Mouse (Mus musculus): Measurements from ENCODE around the gene Tmprss11a.

Gene Tmprss11a

GRCm38 (mm10) chr5:86468890-86469289, at the start of gene Tmprss11a:
Gene Tmprss11a, minus strand, starts transcription at chr5:86468990.
- DNase-seq, result no peak

GRCm38 (mm10) chr5:86518500-86518899, 49.7 kb upstream of the Tmprss11a start, which contains the start of gene Tmprss11g:
Gene Tmprss11g, minus strand, starts transcription at chr5:86518600.
- no peak for DNase-seq

GRCm38 (mm10) chr5:86511538-86511937, 42.7 kb upstream of the Tmprss11a start:
- no peak for DNase-seq

GRCm38 (mm10) chr5:86493453-86493852, 24.7 kb upstream of the Tmprss11a start:
- DNase-seq, result no peak

GRCm38 (mm10) chr5:86482562-86482961, 13.8 kb upstream of the Tmprss11a start:
- no peak for DNase-seq

- DNase-seq, result no peak
Measured at GRCm38 (mm10) chr5:86482031-86482430, 13.2 kb upstream of the Tmprss11a start.

GRCm38 (mm10) chr5:86473859-86474258, 5.1 kb upstream of the Tmprss11a start:
- no peak for DNase-seq

- DNase-seq, result no peak
Measured at GRCm38 (mm10) chr5:86439306-86439705, 29.5 kb downstream of the Tmprss11a start.

GRCm38 (mm10) chr5:86438548-86438947, 30.2 kb downstream of the Tmprss11a start:
- DNase-seq, result no peak

- DNase-seq, result no peak
Measured at GRCm38 (mm10) chr5:86432697-86433096, 36.1 kb downstream of the Tmprss11a start.

GRCm38 (mm10) chr5:86431096-86431495, 37.7 kb downstream of the Tmprss11a start:
- no peak for DNase-seq

- no peak for DNase-seq
Measured at GRCm38 (mm10) chr5:86421323-86422028, 47.3 kb downstream of the Tmprss11a start.

- no peak for DNase-seq
Measured at GRCm38 (mm10) chr5:86419494-86419893, 49.3 kb downstream of the Tmprss11a start.

GRCm38 (mm10) chr5:86414280-86414679, 54.5 kb downstream of the Tmprss11a start:
- no peak for DNase-seq

- no peak for DNase-seq
Measured at GRCm38 (mm10) chr5:86410815-86411214, 58.0 kb downstream of the Tmprss11a start.

GRCm38 (mm10) chr5:86407941-86408340, 60.8 kb downstream of the Tmprss11a start:
- DNase-seq, result no peak

- no peak for DNase-seq
Measured at GRCm38 (mm10) chr5:86407191-86407590, 61.6 kb downstream of the Tmprss11a start.

- DNase-seq, result no peak
Measured at GRCm38 (mm10) chr5:86373320-86373719, 95.5 kb downstream of the Tmprss11a start, which contains the start of gene Tmprss11d. Gene Tmprss11d, minus strand, starts transcription at chr5:86373420.
